Mouse (Mus musculus) kidney, adult 8-10 months (tissue): ENCODE measurements at regions not wholly inside any gene's neighbourhood (a gene's known extent, or its start where the extent isn't known, plus 50 kb on each side); places are given as distances from the start of the nearest gene placed in this dataset.
"Not testable (repeated sequence)": the region's sequence is repeated elsewhere in the genome, so short reads cannot be mapped to it uniquely, and the experiment has no call there.

Source experiments
- DNase-seq, 2 experiments: peaks; one replicate each; pipeline ENCODE4 v3.0.0; 2022

DNA sequence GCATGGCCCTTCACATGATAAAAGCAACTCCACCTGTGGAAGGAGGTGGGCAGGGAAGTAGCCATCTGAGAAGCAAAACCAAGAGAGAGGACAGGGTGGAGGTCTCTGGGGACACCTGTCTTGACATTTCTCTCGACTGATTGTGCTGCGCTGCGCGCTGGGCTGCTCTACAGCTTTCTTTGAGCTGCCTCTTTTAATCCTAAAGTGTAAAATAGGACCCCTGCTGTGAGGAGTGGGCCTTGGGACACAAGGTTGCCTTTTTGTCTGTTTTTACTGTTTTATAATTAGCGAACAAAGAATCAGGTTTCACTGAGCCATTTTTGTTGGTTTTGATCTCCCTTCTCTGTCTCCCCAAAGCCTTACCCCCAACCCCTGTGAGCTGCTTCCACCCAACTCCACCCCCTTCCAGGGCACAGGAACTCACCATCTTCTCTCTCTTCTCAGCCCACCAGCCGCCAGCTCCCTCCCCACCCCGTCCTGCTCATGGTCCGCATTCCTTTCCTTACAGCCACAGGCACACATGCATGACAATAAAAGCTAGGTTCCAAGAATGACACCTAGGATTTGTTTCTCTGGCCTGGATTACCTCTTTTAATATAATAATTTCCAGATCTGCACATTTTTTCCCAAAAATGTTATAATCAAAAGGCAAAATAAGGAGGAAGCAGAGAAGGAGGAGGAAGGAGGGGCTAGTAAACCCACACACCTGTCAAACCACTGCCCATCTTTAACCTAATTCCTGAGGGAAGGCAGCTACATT lies 57.3 kb downstream of the Cbln4 start:
- DNase-seq: no peak

DNA sequence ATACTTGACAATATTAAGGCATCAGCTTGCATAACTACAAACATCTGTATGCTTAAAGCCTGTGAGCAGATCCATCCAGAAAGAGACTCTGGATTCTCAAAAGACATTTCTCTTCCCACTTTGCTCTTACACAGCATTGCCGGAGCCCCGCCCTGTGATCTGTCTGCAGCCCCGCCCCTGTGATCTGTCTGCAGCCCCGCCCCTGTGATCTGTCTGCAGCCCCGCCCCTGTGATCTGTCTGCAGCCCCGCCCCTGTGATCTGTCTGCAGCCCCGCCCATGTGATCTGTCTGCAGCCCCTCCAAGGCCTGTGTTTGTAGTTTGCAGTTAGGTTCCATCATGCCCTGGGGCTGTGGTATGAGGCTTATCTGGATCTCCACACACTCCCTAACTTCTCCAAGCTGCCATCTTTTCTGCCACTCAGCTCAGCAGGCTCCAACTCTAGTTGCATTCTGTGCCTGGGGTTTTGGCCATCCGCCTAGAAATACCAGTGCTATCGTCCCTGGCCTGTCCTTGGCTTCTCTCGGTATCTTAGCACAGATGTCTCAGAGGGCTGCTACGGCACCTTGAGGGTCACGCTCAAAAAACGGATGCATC lies 73.9 kb downstream of the Cbln4 start:
- no peak for DNase-seq

DNA sequence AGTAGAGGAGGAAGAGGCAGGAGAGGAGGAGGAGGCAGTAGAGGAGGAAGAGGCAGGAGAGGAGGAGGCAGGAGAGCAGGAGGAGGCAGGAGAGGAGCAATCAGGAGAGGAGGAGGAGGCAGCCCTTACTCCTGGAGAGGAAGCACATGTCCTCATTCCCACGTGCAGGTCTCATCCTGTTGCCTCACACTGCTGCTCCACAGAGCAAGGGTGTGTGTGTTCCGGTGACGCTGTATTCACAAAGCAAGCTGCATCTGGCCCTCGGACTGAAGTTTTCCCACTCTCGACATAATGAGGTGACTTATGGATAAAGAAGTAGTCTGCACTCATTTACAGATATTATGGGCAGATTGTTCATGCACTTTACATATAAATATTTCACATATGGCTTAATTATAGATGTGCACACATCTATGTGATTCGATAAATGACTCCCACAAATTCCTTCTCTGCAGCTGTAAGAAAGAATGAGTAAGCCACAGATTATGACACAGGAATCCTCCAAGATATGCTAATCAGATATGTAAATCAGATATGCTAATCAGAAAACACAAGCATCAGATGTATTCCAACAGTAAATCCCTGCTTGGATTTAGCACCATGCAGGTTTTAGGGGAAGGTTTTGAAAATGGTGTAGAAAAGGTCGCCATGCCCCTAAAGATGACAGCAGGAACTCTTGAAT lies 96.6 kb downstream of the Cbln4 start:
- no peak for DNase-seq

DNA sequence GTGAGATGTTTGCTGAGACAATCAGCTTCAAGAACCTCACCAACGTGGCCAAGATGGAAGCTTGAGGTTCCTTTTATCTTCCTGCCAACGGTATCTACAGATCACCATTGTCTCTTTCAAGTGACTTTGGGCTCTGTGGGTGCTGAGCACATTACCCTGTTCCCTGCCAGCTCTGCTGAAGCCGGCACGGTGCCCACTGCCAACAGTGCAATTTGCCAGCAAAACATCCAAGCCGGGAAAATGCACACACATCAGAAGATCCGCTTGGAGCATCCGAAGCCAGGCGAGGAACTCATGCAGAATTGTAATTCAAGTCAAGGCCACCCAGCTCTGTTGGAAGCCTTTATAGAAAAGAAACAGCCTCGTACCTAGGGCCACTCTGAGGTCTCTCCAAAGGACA lies 100.6 kb downstream of the Cbln4 start:
- DNase-seq: no peak

DNA sequence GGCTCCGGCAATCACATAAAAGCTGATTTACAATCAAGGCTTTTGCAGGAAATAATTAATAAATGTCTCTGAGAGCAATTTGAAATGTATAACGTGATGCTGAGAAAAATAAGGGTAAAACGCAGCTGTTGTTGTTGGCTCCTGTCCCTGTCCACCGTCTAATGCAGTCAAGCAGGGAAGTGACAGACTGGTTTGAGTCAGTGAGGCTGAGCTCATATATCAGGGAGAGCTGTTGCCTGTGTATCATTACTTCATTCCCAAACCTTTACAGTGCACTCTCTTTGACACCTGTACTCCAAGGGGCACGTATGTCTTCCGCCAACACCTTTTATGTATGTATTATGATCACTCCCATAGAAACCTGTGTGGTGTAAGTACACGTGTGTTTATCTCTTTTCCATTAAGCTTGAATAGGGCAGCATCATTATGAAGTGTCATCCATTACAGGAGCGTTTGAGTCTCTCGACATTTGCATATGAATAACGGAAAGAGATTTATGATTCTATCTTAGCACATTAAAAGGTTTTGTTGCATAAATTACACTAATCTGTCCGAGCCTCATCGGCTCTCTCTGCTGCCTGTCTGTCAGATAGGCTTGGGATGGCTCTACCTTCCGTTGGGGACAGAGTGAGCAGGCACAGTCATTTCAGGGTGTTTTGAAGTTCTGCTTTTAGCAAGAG lies 107.5 kb downstream of the Cbln4 start:
- no peak for DNase-seq

DNA sequence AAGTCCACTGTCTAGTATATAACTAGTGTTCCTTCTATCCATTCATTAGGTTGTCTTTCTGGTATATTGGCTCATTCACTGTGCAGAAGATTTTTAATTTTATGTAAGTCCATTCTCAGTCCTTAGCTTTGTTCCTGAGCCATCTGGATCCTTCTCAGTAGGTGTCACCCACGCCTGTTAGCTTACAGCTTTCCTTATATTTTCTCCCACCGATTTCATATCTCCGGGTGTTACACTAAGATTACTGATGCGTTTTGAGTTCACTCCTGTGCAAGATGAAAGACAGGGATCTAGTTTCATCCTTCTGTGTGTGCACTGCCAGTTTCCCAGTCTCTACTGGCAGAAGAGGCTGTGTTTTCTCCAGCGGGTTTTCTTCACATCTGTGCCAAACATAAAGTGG lies 122.3 kb downstream of the Cbln4 start:
- no peak for DNase-seq

DNA sequence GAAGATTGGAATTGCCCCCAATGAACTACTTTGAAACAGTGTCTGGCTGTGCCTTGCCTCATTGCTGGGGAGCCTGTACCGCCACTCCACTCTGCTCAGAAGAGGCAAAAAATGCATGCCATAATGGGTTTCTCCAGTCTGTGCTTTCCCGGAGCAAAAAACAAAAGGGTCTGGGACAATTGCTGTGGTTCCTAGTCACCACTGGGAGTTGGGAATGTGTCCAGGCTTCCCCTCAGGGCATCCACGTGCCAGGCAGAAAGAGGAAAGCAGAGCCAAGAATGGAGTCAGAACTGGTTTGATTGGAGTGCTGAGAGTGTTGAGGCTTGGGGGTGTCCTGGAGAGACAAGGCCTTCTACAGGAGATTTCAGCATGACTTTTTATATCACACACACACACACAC lies 156.0 kb downstream of the Cbln4 start:
- no peak for DNase-seq

DNA sequence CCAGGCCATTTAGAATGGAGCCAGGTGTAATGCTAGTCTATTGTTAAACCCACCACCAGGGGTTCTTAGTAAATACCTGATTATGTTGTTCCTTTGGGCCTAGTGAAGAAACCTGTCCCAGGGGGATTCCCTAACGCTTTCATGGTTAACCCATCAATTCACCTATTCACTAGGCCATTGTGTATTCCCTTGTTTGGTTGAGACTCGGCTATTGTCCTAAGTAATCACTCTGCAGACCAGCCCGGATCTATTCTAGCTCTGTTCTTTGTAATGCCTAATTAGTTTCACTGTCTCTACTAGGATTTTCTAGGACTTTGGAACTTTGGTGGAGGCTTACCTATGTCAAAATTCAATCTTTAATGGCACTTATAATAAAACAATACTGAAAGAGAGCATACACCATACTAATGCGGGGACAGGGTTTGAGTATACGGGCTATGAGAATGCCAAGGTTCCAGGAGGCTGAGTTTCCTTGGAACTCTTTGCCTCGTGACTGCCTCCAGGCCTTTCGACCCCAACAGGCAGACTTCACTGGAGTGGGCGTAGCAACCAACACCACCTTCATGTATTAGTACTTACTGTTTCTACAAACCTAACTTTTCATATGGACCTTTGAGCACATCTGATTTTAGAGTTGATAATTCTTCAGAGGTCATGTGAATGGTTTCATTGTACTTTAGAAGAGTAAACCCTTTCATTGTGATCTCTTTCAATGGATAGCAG lies 163.9 kb downstream of the Cbln4 start:
- DNase-seq: not testable (repeated sequence)

DNA sequence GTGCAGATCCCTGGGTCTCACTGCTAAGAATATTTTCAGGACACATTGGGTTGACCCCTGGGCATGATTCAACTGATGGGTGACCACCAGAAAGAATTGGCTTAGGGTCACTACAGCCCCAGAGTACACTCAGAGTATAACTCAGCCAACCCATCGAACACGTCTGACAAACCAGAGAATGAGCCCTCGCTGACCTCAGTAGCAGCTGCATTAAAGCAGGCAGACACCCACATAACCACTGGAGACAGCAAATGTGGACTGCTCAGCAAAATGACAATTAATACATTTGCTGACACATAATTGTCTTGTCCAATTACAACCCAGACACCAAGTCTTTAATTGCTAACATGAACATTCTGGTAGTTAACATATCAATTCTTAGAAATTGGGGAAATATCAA lies 175.7 kb downstream of the Cbln4 start:
- no peak for DNase-seq

DNA sequence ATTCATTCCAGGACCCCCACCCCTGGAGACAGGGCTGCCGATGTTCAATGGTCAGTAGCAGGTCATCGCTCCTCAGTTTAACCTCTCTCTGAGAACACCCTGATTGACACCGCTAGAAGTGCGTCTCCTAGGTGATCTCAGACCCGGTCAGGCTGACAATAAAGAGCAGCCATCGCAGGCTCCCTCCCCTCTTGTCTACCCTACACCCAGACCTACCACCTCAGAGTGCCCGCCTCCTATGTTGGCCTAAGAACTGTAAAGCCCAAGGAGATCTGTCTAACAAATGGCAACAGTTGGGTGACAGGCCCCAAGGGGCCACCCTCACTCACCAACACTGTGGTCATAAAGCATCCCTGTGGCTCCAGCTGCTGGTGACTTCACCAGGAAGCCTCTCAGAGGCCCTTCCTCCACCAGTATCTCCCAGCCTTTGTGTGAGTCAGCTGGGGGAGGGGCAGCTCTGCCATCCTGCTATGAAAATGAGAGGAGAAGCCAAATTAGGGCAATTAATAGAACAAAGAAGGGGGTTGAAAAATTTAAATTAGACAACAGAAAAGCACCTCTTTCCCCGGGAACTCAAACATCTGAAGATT lies 178.8 kb downstream of the Cbln4 start:
- DNase-seq: no peak

DNA sequence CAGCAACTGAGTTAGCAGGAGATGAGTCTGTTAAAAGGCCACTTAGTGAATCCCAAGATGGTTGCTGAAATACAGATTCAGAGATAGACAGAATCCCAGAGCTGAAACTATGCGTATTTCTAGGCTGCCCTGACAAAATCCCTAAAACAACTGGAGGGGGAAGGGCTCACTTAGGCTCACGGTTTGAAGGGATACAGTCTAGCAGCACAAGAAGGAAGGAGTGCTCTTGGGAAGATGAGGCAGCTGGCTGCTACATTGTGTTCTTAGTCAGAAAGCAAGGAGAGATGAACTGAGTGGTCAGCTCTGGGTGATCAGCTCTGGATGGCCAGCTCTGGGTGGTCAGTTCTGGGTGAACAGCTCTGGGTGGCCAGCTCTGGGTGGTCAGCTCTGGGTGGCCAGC lies 180.6 kb downstream of the Cbln4 start:
- DNase-seq: no peak

DNA sequence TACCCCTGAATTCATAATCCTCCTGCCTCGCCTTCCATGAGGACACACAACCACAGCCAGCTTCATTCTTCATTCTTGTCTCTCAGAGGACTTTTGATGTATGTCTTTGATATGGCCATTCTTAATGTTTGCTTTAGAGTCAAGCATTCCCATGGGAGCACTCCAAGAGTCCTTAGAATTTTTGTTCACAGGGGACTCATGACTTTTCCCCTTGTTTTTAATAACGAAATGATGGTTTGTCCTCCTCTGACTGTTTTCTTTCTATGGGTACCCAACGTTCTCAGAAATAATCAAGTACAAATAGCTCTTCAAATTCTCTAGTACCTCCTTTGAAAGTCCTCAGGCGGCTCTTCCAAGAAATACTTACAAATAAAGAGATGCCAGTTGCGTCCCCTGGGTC lies 184.4 kb downstream of the Cbln4 start:
- no peak for DNase-seq

DNA sequence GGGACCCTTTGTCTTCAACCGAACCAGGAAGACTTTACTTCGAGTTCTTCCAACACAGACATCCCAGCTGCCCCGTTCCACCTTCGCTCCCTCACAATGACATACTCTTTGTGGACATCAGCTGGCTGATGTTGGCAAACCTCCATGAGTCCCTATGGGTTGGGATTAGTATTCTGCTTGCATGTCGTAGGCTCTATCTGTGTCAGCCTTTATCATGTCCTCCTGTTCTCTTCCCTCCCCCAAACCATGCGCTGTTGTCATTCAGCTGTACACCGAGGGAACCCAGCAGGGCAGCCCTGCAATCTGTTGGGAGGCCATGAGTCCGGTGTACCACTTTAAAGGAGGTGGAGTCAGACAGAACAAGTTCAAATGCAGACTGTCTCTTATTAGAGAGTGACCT lies 186.8 kb downstream of the Cbln4 start:
- DNase-seq: no peak

DNA sequence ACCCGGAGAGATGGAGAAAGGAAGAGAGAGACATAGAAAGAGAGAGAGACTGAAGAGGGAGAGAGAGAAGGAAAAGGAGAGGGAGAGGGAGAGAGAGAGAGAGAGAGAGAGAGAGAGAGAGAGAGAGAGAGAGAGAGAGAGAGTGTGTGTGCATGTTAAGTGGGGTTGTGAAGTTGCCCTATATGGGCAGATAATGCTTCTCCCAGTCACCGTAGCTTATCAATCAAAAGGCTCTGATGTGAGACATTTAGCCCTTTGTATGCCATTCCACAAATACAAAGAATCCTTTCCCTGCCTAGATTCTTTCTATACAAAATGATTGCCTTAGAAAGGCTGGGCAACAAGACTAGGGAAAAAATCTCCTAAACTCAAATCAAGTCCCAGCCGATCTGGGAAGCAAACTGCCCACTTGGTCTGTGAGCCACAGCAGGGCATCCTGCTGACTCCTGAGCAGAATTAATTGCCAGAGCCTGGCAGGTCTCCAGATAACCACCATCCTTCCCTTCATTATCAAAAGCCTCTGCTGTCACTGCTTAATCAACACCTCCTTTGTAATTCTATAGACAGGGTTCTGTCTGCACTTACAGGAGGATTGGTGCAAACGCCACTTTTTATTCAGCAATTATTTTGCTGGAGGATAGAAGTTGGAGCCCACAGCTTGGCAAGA lies 196.3 kb downstream of the Cbln4 start:
- DNase-seq: no peak

DNA sequence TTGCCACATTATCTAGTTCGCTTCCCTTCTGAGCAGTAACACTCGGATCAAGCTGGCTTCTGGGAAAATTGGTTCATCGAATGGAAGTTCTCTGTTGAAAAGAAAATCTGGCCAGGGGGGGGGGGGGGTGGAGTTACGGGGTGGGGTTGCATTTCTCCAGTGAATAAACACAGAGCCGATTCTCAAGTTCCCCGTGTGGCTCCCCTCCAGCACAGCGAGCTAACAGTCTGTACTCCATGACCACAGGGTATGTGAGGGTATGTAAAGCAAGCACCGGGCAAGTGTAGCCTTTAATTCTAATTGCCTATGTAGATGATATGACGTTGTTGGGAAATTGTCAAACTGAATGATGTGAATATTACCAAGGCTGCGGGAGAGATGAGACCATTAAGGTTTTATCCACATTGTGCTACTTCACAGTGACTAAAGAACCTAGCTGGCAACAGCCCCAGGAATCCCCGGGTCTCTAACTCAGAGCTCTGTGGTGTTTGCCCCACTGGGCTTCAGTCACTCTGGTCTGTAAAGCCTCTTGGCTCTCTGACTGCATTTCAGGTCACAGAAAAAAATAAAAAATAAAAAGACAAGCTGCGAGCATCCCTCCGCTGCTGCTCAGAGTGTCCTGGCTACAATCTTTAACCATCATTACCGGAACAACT lies 203.1 kb downstream of the Cbln4 start:
- no peak for DNase-seq

DNA sequence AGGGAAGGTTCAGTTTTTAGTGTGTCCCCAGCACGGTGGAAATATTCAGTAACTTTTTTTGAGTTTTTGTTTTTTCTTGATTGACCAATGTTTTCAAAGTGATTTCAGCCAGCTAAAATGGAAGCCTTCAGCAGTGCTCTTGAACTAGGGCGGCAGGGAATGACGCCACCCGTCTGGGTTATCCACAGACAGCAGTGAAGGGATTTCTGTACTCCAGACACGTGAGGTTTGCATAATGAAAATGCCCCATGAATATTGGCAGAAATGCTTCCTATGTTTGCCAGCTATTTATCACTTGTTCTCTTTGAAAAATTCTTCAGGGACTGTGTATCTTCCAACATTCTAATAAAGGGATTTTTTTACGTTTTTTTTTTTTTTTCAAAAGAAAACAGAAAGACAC lies 221.1 kb downstream of the Cbln4 start:
- no peak for DNase-seq

DNA sequence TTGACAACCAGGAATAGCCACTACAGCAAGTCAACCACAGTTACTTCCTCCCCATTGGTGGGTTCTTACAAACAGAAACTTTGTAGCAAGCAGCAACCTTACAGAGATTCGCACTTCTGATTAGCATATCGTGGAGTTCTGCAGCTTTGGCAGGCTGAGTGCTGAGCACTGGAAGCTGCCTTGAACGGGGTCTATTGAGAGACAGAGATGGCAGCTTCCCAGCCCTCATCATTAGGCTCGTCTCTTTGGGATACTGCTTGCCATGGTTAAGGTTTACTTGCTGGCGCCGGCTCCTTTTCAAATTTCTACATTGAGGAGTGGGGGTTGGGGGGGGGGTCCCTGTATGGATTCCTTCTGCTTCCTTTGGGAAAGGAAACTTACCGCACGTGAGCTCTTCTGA lies 224.8 kb downstream of the Cbln4 start:
- no peak for DNase-seq

DNA sequence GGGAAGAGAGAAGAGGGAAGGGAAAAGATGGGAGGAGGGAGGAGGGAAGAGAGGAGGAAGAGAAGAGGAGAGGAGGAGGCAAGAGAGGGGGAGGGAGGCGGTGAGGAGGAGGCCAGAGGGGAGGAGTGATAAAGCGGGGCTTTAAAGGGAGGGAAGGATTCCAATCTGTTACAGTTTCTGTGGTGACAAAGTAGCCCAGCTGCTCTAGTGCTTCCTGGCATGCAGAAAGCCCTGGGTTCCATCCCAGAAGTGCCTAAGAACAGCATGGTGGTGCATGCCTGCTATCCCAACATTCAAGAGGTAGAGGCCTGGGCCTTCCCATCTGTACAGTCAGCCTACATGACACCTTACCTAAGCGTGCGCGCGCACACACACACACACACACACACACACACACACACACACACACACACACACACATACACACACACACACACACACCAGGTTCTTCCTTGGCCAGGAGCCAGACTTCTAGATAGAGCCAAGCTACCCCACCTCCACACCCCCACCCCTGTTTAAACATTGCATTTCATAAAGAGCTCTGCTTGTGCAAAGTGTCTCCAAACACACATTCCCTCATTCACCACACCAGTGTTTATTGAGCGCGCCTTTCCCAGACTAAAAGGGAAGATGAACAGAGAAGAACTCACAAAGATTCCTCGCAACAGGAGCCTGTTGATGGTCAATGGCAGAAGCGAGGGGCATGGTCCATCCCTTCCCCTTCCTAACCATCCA lies 226.4 kb downstream of the Cbln4 start:
- DNase-seq: no peak

DNA sequence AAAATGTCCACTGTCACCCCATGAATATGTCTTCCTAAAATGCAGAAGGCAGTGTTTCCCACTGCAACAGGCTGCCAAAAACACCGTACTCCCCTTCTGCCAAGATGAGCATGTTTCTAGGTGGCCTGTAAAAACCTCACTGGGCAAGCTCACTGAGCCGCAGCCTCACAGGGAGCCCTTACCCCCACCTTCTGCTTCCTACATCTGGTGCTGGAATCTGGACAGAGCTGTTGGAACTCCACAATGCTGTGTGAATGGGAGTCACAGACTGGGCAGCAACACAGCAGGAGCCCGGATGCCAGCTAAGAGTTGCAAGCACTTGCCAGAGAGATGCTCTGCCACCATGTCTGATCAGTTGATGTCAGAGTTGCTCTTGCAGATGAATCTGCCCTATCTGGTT lies 230.6 kb downstream of the Cbln4 start:
- no peak for DNase-seq

DNA sequence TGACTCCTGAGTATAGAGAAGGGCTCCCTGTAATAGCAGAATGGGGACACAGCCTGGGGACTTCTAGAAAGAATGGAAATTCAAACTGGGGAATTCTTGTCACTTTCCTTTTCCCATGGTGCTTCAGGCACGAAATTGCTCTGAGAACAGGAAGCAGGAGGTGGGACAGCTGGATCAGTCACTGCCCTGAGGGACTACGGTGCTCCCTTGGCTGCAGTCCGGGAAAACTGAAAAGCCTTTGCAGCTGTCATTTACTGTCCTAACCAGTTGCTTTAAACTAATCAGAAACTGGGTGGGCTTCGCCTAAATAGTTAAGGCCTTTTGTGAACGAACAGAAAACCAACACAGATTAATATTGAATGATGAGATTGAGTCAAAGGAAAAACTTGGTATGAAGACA lies 237.9 kb downstream of the Cbln4 start:
- peak in 1 of 2 experiments; percentile 6 for DNase-seq
